19 mouse cellular contexts compared by ENCODE assay signal in the genomic region with DNA sequence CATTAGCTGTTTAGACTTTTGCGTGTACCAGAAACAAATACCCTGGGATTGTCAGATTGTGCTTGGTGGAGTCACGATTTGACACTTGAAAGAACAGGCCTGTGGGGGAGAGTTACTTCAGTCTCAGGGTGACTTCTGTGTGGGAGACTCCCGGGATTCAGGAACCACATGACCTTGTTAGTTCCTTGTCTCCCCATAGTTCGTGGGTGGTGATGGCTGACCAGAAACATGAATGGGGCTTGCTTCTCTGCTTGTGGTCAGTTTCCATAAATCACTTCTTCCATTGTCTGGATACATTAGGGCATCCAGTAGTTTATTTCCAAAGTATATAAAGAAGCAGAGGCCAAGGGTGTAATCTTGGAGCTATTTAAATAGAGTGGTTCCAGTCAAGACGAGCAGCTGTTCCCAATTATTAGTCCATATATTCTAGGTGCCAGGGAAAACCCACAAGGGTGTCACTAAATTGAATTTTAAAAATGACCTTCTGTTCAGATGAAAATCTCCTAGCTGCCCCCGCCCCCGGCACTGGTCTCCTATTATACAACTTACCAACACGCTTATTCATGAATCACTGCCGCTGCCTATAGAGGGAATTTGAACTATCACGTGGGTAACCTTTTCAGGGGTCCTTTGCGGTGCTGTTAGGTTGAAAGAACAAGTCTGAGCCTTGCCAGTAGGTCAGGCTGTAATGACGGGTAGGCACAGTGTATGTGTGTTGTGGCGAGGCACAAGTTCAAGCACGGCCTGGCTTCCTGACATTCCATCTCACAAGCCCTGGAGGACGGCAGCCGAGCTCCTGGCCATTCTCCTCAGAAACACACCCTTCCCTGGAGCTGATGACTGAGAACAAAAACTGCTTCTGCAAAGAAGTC.
A peak's percentile ranks its signal among the peaks of the same experiment; 100 is the strongest.
DNase-seq lines count a peak whose midpoint lies in the region; ATAC-seq and TF ChIP-seq lines count a peak whose summit lies in the region.
"Had no signal": no experiment of that assay in that cellular context is flagged by ENCODE, and none has a peak within 500 bp of the region (broad histone marks: within the 10 kb centered on the region; RNA-seq: fewer than 3 reads in every experiment).

No protein-coding gene starts in this region.

- no peak overlapping the region for H3K9ac ChIP-seq in kidney, embryonic 16.5 days (replicated peaks; ENCODE audit: low read length)
- H3K9ac ChIP-seq: embryonic facial prominence, embryonic 12.5 days; heart, embryonic 13.5 days; intestine, embryonic 15.5 days; liver, postnatal 0 days; midbrain, embryonic 13.5 days had no signal

- H3K27ac ChIP-seq in kidney, embryonic 16.5 days (ENCODE audit: low read length), result 0 out of 2 replicates have a peak overlapping the region, but pooled peaks have one; percentile 14
- no peak overlapping the region for H3K27ac ChIP-seq in kidney, adult 2 months (ENCODE audit: insufficient read depth, low read depth, low read length)
- H3K27ac ChIP-seq: embryonic facial prominence, embryonic 12.5 days; heart, embryonic 13.5 days; intestine, embryonic 15.5 days; midbrain, embryonic 13.5 days; stomach, postnatal 0 days had no signal

- H3K4me2 ChIP-seq in kidney, embryonic 16.5 days (replicated peaks; ENCODE audit: low read depth, low read length), result no peak overlapping the region
- H3K4me2 ChIP-seq in myocyte (ENCODE audit: low read depth), result peak overlapping the region; percentile 55
- H3K4me2 ChIP-seq: embryonic facial prominence, embryonic 12.5 days; heart, embryonic 13.5 days; intestine, embryonic 15.5 days; midbrain, embryonic 13.5 days had no signal

- DNase-seq in kidney, adult 2 months, result no peak
- peak; percentile 37 for DNase-seq in adipocyte (ENCODE audit: low spot score)
- peak; percentile 70 for DNase-seq in fibroblast of lung, adult 2 months (ENCODE audit: low read depth)
- no peak for DNase-seq in left cerebral cortex, adult 18-20 months (ENCODE audit: low spot score in 2 of 2)
- DNase-seq in spleen, adult 18-20 months, result no peak
- DNase-seq: adrenal gland, adult 2 months; cerebellum, adult 2 months; gastrocnemius, postnatal 10 days; liver, postnatal 0 days; lung, postnatal 4 days; retina, postnatal 1 day had no signal

- no peak for TF ChIP-seq CTCF in kidney, adult 2 months (conservative IDR thresholded peaks at IDR 0.05; ENCODE audit: insufficient read depth, insufficient read length, low read depth, low read length)

- ATAC-seq in kidney, embryonic 16.5 days (ENCODE audit: low FRiP score, low TSS enrichment), result peak; percentile 67; the same call in 1 of the 2 replicates
- ATAC-seq: forebrain, embryonic 14.5 days; intestine, embryonic 15.5 days; liver, postnatal 0 days; midbrain, embryonic 13.5 days had no signal

- H3K36me3 ChIP-seq in kidney, embryonic 16.5 days (ENCODE audit: insufficient read depth, low read length), result no peaks in the 10 kb centered on the region
- no peaks in the 10 kb centered on the region for H3K36me3 ChIP-seq in kidney, adult 2 months (ENCODE audit: control insufficient read depth, insufficient read depth, low read length)
- no peaks in the 10 kb centered on the region for H3K36me3 ChIP-seq in myocyte (ENCODE audit: control insufficient read depth, insufficient read depth)
- H3K36me3 ChIP-seq: embryonic facial prominence, embryonic 12.5 days; heart, embryonic 13.5 days; intestine, embryonic 15.5 days; midbrain, embryonic 13.5 days had no signal

- TF ChIP-seq POLR2A in kidney, adult 2 months (IDR thresholded peaks at IDR 0.05; ENCODE audit: low read depth, low read length), result no peak
- no peak for TF ChIP-seq POLR2A in myocyte (IDR thresholded peaks at IDR 0.05; ENCODE audit: insufficient read length, low read depth)

- no peak overlapping the region for H3ac ChIP-seq in myocyte (ENCODE audit: control insufficient read depth, insufficient read length)

- H3K79me2 ChIP-seq in myocyte (ENCODE audit: control insufficient read depth, insufficient read depth), result no peaks in the 10 kb centered on the region

- H3K27me3 ChIP-seq in kidney, embryonic 16.5 days (ENCODE audit: insufficient read depth, low read length), result no peaks in the 10 kb centered on the region
- no peaks in the 10 kb centered on the region for H3K27me3 ChIP-seq in kidney, adult 2 months (replicated peaks; ENCODE audit: control insufficient read depth, insufficient read depth, low read length)
- no peaks in the 10 kb centered on the region for H3K27me3 ChIP-seq in myocyte (ENCODE audit: control insufficient read depth, insufficient read depth, insufficient read length)
- H3K27me3 ChIP-seq: embryonic facial prominence, embryonic 12.5 days; heart, embryonic 13.5 days; intestine, embryonic 15.5 days; midbrain, embryonic 13.5 days had no signal

- WGBS in kidney, embryonic 16.5 days, result 41% methylated on average over 16 of the region's 16 CpGs
- 74% methylated on average over 16 of the region's 16 CpGs for WGBS in kidney, adult 2 months

- H3K4me3 ChIP-seq in kidney, embryonic 16.5 days (ENCODE audit: low read length), result no peak overlapping the region
- H3K4me3 ChIP-seq in kidney, adult 2 months (ENCODE audit: insufficient read depth, low read depth, low read length), result no peak overlapping the region
- no peak overlapping the region for H3K4me3 ChIP-seq in myocyte
- H3K4me3 ChIP-seq: embryonic facial prominence, embryonic 12.5 days; heart, embryonic 13.5 days; intestine, embryonic 15.5 days; midbrain, embryonic 13.5 days had no signal

- peaks cover 15% of the 10 kb centered on the region for H3K4me1 ChIP-seq in kidney, embryonic 16.5 days (ENCODE audit: insufficient read depth, low read length)
- H3K4me1 ChIP-seq in kidney, adult 2 months (ENCODE audit: control insufficient read depth, insufficient read depth, low read length), result no peaks in the 10 kb centered on the region
- H3K4me1 ChIP-seq: heart, embryonic 13.5 days; intestine, embryonic 15.5 days; midbrain, embryonic 13.5 days had no signal

- no peaks in the 10 kb centered on the region for H3K9me3 ChIP-seq in kidney, embryonic 16.5 days (ENCODE audit: low read length)
- H3K9me3 ChIP-seq: embryonic facial prominence, embryonic 12.5 days; heart, embryonic 13.5 days; intestine, embryonic 15.5 days; midbrain, embryonic 13.5 days had no signal

TF ChIP-seq in myocyte, 11 proteins besides CTCF, POLR2A, EP300 and RAD21:
- TF ChIP-seq TCF12 (IDR thresholded peaks at IDR 0.05; ENCODE audit: insufficient read depth, poor library complexity, severe bottlenecking), result peak; percentile 4
- TF ChIP-seq MAX (IDR thresholded peaks at IDR 0.05; ENCODE audit: low read depth), result no peak
- TF ChIP-seq MYOG (IDR thresholded peaks at IDR 0.05; ENCODE audit: control insufficient read depth in 1 of 3, insufficient read depth in 1 of 3, insufficient read length in 2 of 3, low read depth in 2 of 3), result no peak
- TF ChIP-seq TCF3 (IDR thresholded peaks at IDR 0.05; ENCODE audit: insufficient read length, low read depth), result no peak
- no peak for TF ChIP-seq REST (IDR thresholded peaks at IDR 0.05; ENCODE audit: insufficient read depth, insufficient read length)
- no peak for TF ChIP-seq MYOD1 (IDR thresholded peaks at IDR 0.05; ENCODE audit: control insufficient read depth in 1 of 3, insufficient read length in 2 of 3, low read depth in 2 of 3)
- TF ChIP-seq CEBPB (IDR thresholded peaks at IDR 0.05; ENCODE audit: insufficient read depth, poor library complexity, severe bottlenecking), result no peak
- no peak for TF ChIP-seq SRF (IDR thresholded peaks at IDR 0.05; ENCODE audit: control insufficient read depth, insufficient read length, low read depth)
- no peak for TF ChIP-seq E2F4 (IDR thresholded peaks at IDR 0.05; ENCODE audit: insufficient read depth)
- TF ChIP-seq USF1 (IDR thresholded peaks at IDR 0.05; ENCODE audit: low read depth), result peak; percentile 53
- TF ChIP-seq POLR2AphosphoS2 (IDR thresholded peaks at IDR 0.05; ENCODE audit: insufficient read length, low read depth), result no peak

Comparison
In these comparisons a context has a peak if more than half of its experiments do, and no peak if none do; other contexts are left out.
1. DNase-seq: peak in adipocyte (single experiment) and fibroblast of lung, adult 2 months (single experiment); none in kidney, adult 2 months (single experiment), left cerebral cortex, adult 18-20 months (0 of 2) and spleen, adult 18-20 months (0 of 2).